Mouse (Mus musculus): ENCODE results near the gene Relch. TPM values are rescaled to one million over a fixed set of nuclear protein-coding genes. Genes with fewer than 3 reads are reported as not detected.

The Relch gene
- total RNA-seq, 2 experiments from 2014 or later = 23.5 to 28.1 TPM

GRCm38 (mm10) chr1:105785146-105785545 is 121.5 kb downstream of the Relch start:
- ATAC-seq (replicated peaks; ENCODE audit: low FRiP score, poor library complexity, severe bottlenecking) = no peak

DNA sequence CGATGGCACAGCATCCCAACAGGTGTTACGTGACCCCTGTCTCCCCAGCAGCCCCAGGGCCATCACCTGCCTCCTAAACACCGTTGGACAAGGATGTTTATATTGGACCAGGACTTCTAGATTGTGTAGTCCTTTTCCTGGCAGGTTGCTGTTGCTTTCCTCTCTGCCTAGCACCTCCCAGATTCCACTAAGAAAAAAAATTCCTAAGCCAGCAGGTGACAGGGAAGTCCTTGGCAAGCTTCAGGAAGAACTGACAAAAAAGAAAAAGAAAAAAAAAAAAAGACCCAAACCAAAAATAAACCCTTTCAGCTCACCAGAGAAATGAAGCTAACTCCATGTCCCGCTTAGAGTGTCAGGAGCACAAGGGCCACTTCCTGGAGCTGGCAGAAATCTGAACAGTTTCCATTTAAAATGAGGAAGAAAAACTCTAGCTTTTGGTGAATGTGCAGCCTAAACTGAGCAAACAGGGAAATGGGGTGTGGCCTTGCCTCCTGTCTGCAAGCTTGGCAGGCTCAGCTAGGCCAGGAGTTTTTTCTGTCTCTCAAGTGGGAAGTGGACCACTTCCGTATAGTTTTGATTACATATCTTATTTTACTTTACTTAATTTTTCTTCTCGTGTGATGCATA is 123.2 kb downstream of the Relch start:
- no peak for ATAC-seq (replicated peaks; ENCODE audit: low FRiP score, poor library complexity, severe bottlenecking)

DNA sequence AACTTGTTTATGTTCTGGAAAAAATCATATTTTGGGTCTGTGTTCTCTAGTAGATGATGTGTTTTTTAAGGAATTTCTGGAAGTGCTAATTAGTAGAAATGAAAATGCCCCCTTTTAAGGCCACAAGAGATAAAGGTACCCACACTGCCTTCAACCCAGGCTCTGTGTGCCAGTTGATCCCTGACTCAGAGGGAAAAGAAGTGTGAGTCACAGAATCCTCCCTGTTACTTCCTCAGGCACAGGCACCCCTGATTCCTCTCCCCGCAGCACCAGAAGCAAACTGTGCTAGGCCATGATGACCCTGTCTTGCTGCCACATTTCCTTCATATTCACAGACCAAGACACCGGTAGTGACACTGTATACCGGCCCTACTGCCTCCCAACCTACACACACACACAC is 126.4 kb downstream of the Relch start:
- no peak for ATAC-seq (replicated peaks; ENCODE audit: low FRiP score, poor library complexity, severe bottlenecking)

DNA sequence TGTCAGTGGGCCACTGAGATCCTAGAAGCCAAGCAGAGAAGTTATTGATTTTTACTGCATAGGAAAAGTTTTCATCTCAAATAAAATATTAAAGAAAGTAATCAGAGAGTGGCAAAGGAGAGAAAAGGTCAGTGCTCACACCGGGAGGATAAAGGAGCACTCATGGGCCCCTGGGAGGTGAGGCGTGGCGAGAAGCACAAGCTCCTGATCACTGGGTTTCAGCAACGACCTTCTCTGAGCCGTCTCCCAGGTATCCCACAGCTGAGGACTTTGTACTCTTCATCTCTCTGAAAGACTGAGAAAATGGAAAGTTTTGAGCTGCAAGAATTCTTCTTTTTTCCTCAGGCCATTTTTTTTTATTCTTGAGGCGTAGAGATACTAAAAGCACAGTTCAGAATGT is 131.0 kb downstream of the Relch start:
- ATAC-seq (replicated peaks; ENCODE audit: low FRiP score, poor library complexity, severe bottlenecking) = no peak

DNA sequence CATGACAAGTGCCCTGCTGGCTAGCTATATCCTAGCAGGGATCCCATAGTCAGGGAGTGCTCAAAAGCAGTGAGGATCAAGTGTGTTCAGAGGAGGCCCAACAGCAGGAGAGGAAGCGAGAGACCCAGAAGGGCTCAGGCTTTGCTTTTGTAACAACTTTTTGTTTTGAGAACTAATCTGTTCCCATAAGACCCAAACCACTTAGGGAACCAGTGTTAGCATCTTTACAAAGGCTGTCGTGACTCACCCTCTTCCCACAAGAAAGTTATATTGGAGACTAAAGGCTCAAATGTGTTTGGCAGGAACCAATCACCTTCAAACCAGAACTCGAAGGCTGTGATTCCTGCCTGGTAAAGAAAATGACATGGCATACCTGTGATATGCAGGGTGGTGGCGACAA is 132.0 kb downstream of the Relch start:
- ATAC-seq (replicated peaks; ENCODE audit: low FRiP score, poor library complexity, severe bottlenecking) = no peak

DNA sequence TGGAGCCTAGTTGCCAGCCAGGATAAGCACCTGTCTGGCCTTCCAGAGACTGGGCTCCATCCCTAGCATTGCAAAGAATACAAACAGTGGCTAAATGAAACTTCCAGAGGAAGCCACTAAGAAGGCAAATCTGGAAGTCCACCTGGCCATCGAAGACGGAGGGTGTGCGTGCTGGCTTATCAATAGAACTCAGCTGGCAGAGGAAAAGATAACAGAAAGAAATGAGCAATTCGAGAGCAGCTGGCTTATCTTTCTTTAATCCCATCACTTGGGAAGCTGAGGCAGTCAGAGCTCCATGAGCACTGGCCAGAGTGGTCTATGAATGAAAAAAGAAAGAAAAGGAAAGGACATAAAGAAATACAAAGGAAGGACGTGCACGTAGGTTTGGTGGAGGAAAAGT is 136.9 kb downstream of the Relch start:
- no peak for ATAC-seq (replicated peaks; ENCODE audit: low FRiP score, poor library complexity, severe bottlenecking)

- ATAC-seq (replicated peaks; ENCODE audit: low FRiP score, poor library complexity, severe bottlenecking) = no peak
These were observed 137.6 kb downstream of the Relch start for GRCm38 (mm10) chr1:105801252-105801651.

GRCm38 (mm10) chr1:105802941-105803340 is 139.3 kb downstream of the Relch start:
- ATAC-seq (replicated peaks; ENCODE audit: low FRiP score, poor library complexity, severe bottlenecking) = no peak

- no peak for ATAC-seq (replicated peaks; ENCODE audit: low FRiP score, poor library complexity, severe bottlenecking)
These were observed 140.6 kb downstream of the Relch start for GRCm38 (mm10) chr1:105804285-105804684.

Other genes starting within 250 kb of the Relch start
- 5.9 and 8.5 TPM in 2 replicates for gene Pign, start 184 bp upstream of the Relch start, total RNA-seq (2015; ENCODE audit: low replicate concordance)
- gene Pign, start 184 bp upstream of the Relch start, total RNA-seq (2017; ENCODE audit: low replicate concordance) = 9.4 and 10.7 TPM in 2 replicates
- gene Tnfrsf11a, start 116.9 kb downstream of the Relch start, total RNA-seq (2015; ENCODE audit: low replicate concordance) = 1.0 TPM in 1 of 2 replicates, not detected in the other
- gene Tnfrsf11a, start 116.9 kb downstream of the Relch start, total RNA-seq (2017; ENCODE audit: low replicate concordance) = 0.34 and 0.84 TPM in 2 replicates

Measured in erythroblast, adult 5-6 weeks (primary cell).